Mouse (Mus musculus) kidney, embryonic 14.5 days (tissue): ENCODE data around the gene Fbxo10. TPM values are rescaled to one million over a fixed set of nuclear protein-coding genes. Genes with fewer than 3 reads are reported as not detected.
"Not testable (repeated sequence)": the region's sequence is repeated elsewhere in the genome, so short reads cannot be mapped to it uniquely, and the experiment has no call there.

Source experiments
- ATAC-seq: fragments of 200-750 bp; cut with Nextera tagmentation; 2 replicates; pipeline ENCODE4 v1.8.0; 2017; ENCODE audit warnings: moderate number of reproducible peaks, mild to moderate bottlenecking, moderate TSS enrichment, moderate library complexity; ENCODE audit not compliant: low FRiP score, low TSS enrichment
- H3K27ac ChIP-seq: fragments of 300-500 bp; sonication (generic); 2 replicates; pipeline ENCODE4 v1.5.1; 2014; ENCODE audit warnings: low read depth, mild to moderate bottlenecking, low read length, moderate library complexity, mixed read lengths
- H3K27me3 ChIP-seq: fragments of 300-500 bp; sonication (generic); 2 replicates; pipeline ENCODE4 v1.6.1; 2014; ENCODE audit warnings: mild to moderate bottlenecking, low read length; ENCODE audit not compliant: control insufficient read depth, insufficient read depth
- H3K36me3 ChIP-seq: fragments of 300-500 bp; sonication (generic); 2 replicates; pipeline ENCODE4 v1.6.1; 2014; ENCODE audit warnings: low read length, mixed read lengths; ENCODE audit not compliant: control insufficient read depth, insufficient read depth
- H3K4me1 ChIP-seq: fragments of 300-500 bp; sonication (generic); 2 replicates; pipeline ENCODE4 v1.6.1; 2014; ENCODE audit warnings: low read length, mixed read lengths; ENCODE audit not compliant: control insufficient read depth, insufficient read depth
- H3K4me2 ChIP-seq: fragments of 300-500 bp; sonication (generic); replicated peaks from 2 replicates; pipeline ENCODE4 v1.6.1; 2014; ENCODE audit warnings: low read depth, mild to moderate bottlenecking, low read length
- H3K4me3 ChIP-seq: fragments of 300-500 bp; sonication (generic); 2 replicates; pipeline ENCODE4 v1.5.1; 2014; ENCODE audit warnings: mild to moderate bottlenecking, low read length
- H3K9ac ChIP-seq: fragments of 300-500 bp; sonication (generic); 2 replicates; pipeline ENCODE4 v1.6.1; 2014; ENCODE audit warnings: low read depth, mild to moderate bottlenecking, low read length, moderate library complexity
- H3K9me3 ChIP-seq: fragments of 300-500 bp; sonication (generic); 2 replicates; pipeline ENCODE4 v1.6.1; 2016; ENCODE audit warnings: low read length; ENCODE audit not compliant: control insufficient read depth
- WGBS: fragments of 180-500 bp; shearing (Covaris S2); extraction: QIAGEN DNeasy Blood & Tissue Kit; methylation state at CpG from one replicate; pipeline ENCODE4 v1.1.7; 2014; 5-methylcytosine and 5-hydroxymethylcytosine counted together
- polyA plus RNA-seq: library from polyadenylated mRNA; unstranded; fragments of >200 nt; fragmentation: Nextera tagmentation; extraction: Ambion mirVana; gene quantifications from 2 replicates; pipeline ENCODE4 v1.2.1, GENCODE M21; 2014

The Fbxo10 gene
- polyA plus RNA-seq, 1 experiment from 2014 or later, result 11.9 TPM

GRCm38 (mm10) chr4:45084895-45085290 is 489 bp upstream of the Fbxo10 start:
- no peak overlapping the region for H3K9ac ChIP-seq
- peak overlapping the region; percentile 74 for H3K27ac ChIP-seq
- 0 out of 2 replicates have a peak, but pooled peaks have one; percentile 1 for ATAC-seq
- H3K4me3 ChIP-seq, result peak overlapping the region; percentile 92; the same call in 1 of the 2 replicates
- H3K9me3 ChIP-seq, result no peaks in the 10 kb centered on the region
- no peaks in the 10 kb centered on the region for H3K36me3 ChIP-seq
- peaks cover 6% of the 10 kb centered on the region; the same call in 1 of the 2 replicates for H3K4me1 ChIP-seq
- WGBS, result 31% methylated on average over 8 of the region's 8 CpGs
- no peaks in the 10 kb centered on the region for H3K27me3 ChIP-seq
- peak overlapping the region; percentile 81 for H3K4me2 ChIP-seq

GRCm38 (mm10) chr4:45083487-45083886 is 917 bp downstream of the Fbxo10 start:
- peak overlapping the region; percentile 92 for H3K4me3 ChIP-seq
- ATAC-seq, result no peak
- peak overlapping the region; percentile 81 for H3K4me2 ChIP-seq
- peak overlapping the region; percentile 96; the same call in 1 of the 2 replicates for H3K9ac ChIP-seq
- H3K36me3 ChIP-seq, result no peaks in the 10 kb centered on the region
- H3K9me3 ChIP-seq, result no peaks in the 10 kb centered on the region
- H3K4me1 ChIP-seq, result peaks cover 6% of the 10 kb centered on the region; the same call in 1 of the 2 replicates
- WGBS, result under 1% methylated on average over 8 of the region's 8 CpGs
- H3K27me3 ChIP-seq, result no peaks in the 10 kb centered on the region
- no peak overlapping the region for H3K27ac ChIP-seq

GRCm38 (mm10) chr4:45082951-45083350 is 1.5 kb downstream of the Fbxo10 start:
- ATAC-seq, result no peak
- Histone ChIP-seq H3K9ac (no peak overlapping the region), H3K36me3 (no peaks in the 10 kb centered on the region), H3K4me2 (peak overlapping the region; percentile 8; the same call in 1 of the 2 replicates), H3K4me3 (peak overlapping the region; percentile 92; the same call in 1 of the 2 replicates), H3K9me3 (no peaks in the 10 kb centered on the region), H3K4me1 (peaks cover 6% of the 10 kb centered on the region; the same call in 1 of the 2 replicates), H3K27ac (no peak overlapping the region), H3K27me3 (no peaks in the 10 kb centered on the region)
- 80% methylated on average over 9 of the region's 9 CpGs for WGBS

GRCm38 (mm10) chr4:45081041-45081440 is 3.4 kb downstream of the Fbxo10 start:
- not testable (repeated sequence) for H3K36me3 ChIP-seq, H3K27ac ChIP-seq, H3K27me3 ChIP-seq, H3K9me3 ChIP-seq, H3K4me2 ChIP-seq, ATAC-seq, H3K9ac ChIP-seq, H3K4me3 ChIP-seq, H3K4me1 ChIP-seq
- 89% methylated on average over 4 of the region's 4 CpGs for WGBS

- Histone ChIP-seq H3K27ac (no peak overlapping the region), H3K4me3 (no peak overlapping the region), H3K4me1 (0 out of 2 replicates have a peak, but pooled peaks cover 6% of the 10 kb centered on the region), H3K9me3 (no peaks in the 10 kb centered on the region), H3K4me2 (no peak overlapping the region), H3K36me3 (no peaks in the 10 kb centered on the region), H3K27me3 (no peaks in the 10 kb centered on the region), H3K9ac (no peak overlapping the region)
- 67% methylated on average over 6 of the region's 6 CpGs for WGBS
- ATAC-seq, result no peak
These were observed 10.9 kb downstream of the Fbxo10 start for GRCm38 (mm10) chr4:45073544-45073943.

GRCm38 (mm10) chr4:45072261-45072973 is 12.0 kb downstream of the Fbxo10 start:
- Histone ChIP-seq H3K36me3 (no peaks in the 10 kb centered on the region), H3K4me2 (no peak overlapping the region), H3K4me1 (0 out of 2 replicates have a peak, but pooled peaks cover 6% of the 10 kb centered on the region), H3K27me3 (no peaks in the 10 kb centered on the region), H3K9me3 (no peaks in the 10 kb centered on the region), H3K27ac (no peak overlapping the region), H3K9ac (no peak overlapping the region), H3K4me3 (no peak overlapping the region)
- WGBS, result 55% methylated on average over 15 of the region's 15 CpGs
- ATAC-seq, result 0 out of 2 replicates have a peak, but pooled peaks have one; percentile 52

- ATAC-seq, result no peak
- Histone ChIP-seq H3K27me3 (no peaks in the 10 kb centered on the region), H3K9me3 (no peaks in the 10 kb centered on the region), H3K9ac (no peak overlapping the region), H3K4me1 (0 out of 2 replicates have a peak, but pooled peaks cover 6% of the 10 kb centered on the region), H3K4me3 (no peak overlapping the region), H3K4me2 (no peak overlapping the region), H3K27ac (no peak overlapping the region), H3K36me3 (no peaks in the 10 kb centered on the region)
- WGBS, result 85% methylated on average over 4 of the region's 4 CpGs
These were observed 16.7 kb downstream of the Fbxo10 start for GRCm38 (mm10) chr4:45067742-45068141.

- no peak overlapping the region for H3K4me3 ChIP-seq
- H3K9me3 ChIP-seq, result no peaks in the 10 kb centered on the region
- ATAC-seq, result no peak
- no peaks in the 10 kb centered on the region for H3K27me3 ChIP-seq
- no peak overlapping the region for H3K9ac ChIP-seq
- 19% methylated on average over 2 of the region's 2 CpGs for WGBS
- H3K36me3 ChIP-seq, result peaks cover 11% of the 10 kb centered on the region; the same call in 1 of the 2 replicates
- no peak overlapping the region for H3K4me2 ChIP-seq
- H3K4me1 ChIP-seq, result no peaks in the 10 kb centered on the region
- no peak overlapping the region for H3K27ac ChIP-seq
These were observed 18.2 kb downstream of the Fbxo10 start for GRCm38 (mm10) chr4:45066036-45066730.

GRCm38 (mm10) chr4:45064577-45064976 is 19.8 kb downstream of the Fbxo10 start:
- no peak overlapping the region for H3K27ac ChIP-seq
- WGBS, result 74% methylated on average over 2 of the region's 2 CpGs
- no peaks in the 10 kb centered on the region for H3K9me3 ChIP-seq
- no peaks in the 10 kb centered on the region for H3K4me1 ChIP-seq
- H3K4me2 ChIP-seq, result no peak overlapping the region
- H3K27me3 ChIP-seq, result no peaks in the 10 kb centered on the region
- peaks cover 19% of the 10 kb centered on the region; the same call in 1 of the 2 replicates for H3K36me3 ChIP-seq
- no peak overlapping the region for H3K9ac ChIP-seq
- H3K4me3 ChIP-seq, result no peak overlapping the region
- ATAC-seq, result no peak
